Mouse (Mus musculus) left cerebral cortex, adult 2 months (tissue): ENCODE results near the gene Rgcc. TPM values are rescaled to one million over a fixed set of nuclear protein-coding genes. Genes with fewer than 3 reads are reported as not detected.

Experiments used
- DNase-seq, 2 experiments: peaks; one replicate each; pipeline ENCODE4 v3.0.0; 2021 to 2022; ENCODE audit warnings: low spot score in 2 of 2, mixed read lengths in 1 of 2; ENCODE audit errors: extremely low spot score in 1 of 2
- H3K27ac ChIP-seq: fragments of 200-600 bp; 2 replicates; pipeline ENCODE4 v1.8.1; 2022
- H3K4me3 ChIP-seq: fragments of 200-600 bp; 2 replicates; pipeline ENCODE4 v1.8.1; 2022
- CTCF ChIP-seq: fragments of 200-600 bp; IDR thresholded peaks from 2 replicates; pipeline ENCODE4 v1.8.1; 2022; ENCODE audit warnings: antibody characterized with exemption, mild to moderate bottlenecking, moderate library complexity
- intact Hi-C: fragments of 180-260 bp; cut with DNase I; formaldehyde crosslinking; loops from one replicate; pipeline ENCODE4 v1.15.1; 2025
- total RNA-seq, 2 experiments: library from RNA; stranded (reverse); gene quantifications; 2 replicates each; pipeline ENCODE4 v1.2.3; 2021

The Rgcc gene
- total RNA-seq, 2 experiments from 2014 or later, result 33.6 to 44.5 TPM

GRCm38 (mm10) chr14:79273697-79274477 is 27.6 kb downstream of the Rgcc start:
- intact Hi-C loops, result no loop called here
- DNase-seq, result no peak
- no peak for TF ChIP-seq CTCF
- Histone ChIP-seq H3K4me3 (no peak overlapping the region), H3K27ac (no peak overlapping the region)

- intact Hi-C loops, result no loop called here
- no peak for DNase-seq
- no peak overlapping the region for H3K27ac ChIP-seq
- no peak overlapping the region for H3K4me3 ChIP-seq
- no peak for TF ChIP-seq CTCF
Observed at GRCm38 (mm10) chr14:79272991-79273390, 28.5 kb downstream of the Rgcc start.

GRCm38 (mm10) chr14:79272188-79272694 is 29.2 kb downstream of the Rgcc start:
- intact Hi-C loops, result no loop called here
- no peak for TF ChIP-seq CTCF
- Histone ChIP-seq H3K4me3 (no peak overlapping the region), H3K27ac (no peak overlapping the region)
- DNase-seq, result no peak

- intact Hi-C loops, result no loop called here
- no peak for DNase-seq
- Histone ChIP-seq H3K27ac (no peak overlapping the region), H3K4me3 (no peak overlapping the region)
- no peak for TF ChIP-seq CTCF
Observed at GRCm38 (mm10) chr14:79269551-79269950, 31.9 kb downstream of the Rgcc start.

- intact Hi-C loops, result no loop called here
- no peak overlapping the region for H3K4me3 ChIP-seq
- TF ChIP-seq CTCF, result no peak
- no peak overlapping the region for H3K27ac ChIP-seq
- no peak for DNase-seq
Observed at GRCm38 (mm10) chr14:79267878-79268277, 33.6 kb downstream of the Rgcc start.

- TF ChIP-seq CTCF, result no peak
- intact Hi-C loops, result no loop called here
- Histone ChIP-seq H3K4me3 (no peak overlapping the region), H3K27ac (no peak overlapping the region)
- DNase-seq, result no peak
Observed at GRCm38 (mm10) chr14:79267382-79267781, 34.1 kb downstream of the Rgcc start.

GRCm38 (mm10) chr14:79266408-79266807 is 35.0 kb downstream of the Rgcc start:
- no peak overlapping the region for H3K4me3 ChIP-seq
- DNase-seq, result no peak
- TF ChIP-seq CTCF, result no peak
- H3K27ac ChIP-seq, result no peak overlapping the region
- intact Hi-C loops, result no loop called here

GRCm38 (mm10) chr14:79265738-79266137 is 35.7 kb downstream of the Rgcc start:
- intact Hi-C loops, result no loop called here
- TF ChIP-seq CTCF, result no peak

GRCm38 (mm10) chr14:79263321-79263720 is 38.1 kb downstream of the Rgcc start:
- Histone ChIP-seq H3K4me3 (no peak overlapping the region), H3K27ac (no peak overlapping the region)
- TF ChIP-seq CTCF, result no peak
- intact Hi-C loops, result no loop called here
- no peak for DNase-seq

More at GRCm38 (mm10) chr14:79265738-79266137, 35.7 kb downstream of the Rgcc start:
- no peak overlapping the region for H3K27ac ChIP-seq
- no peak for DNase-seq
- no peak overlapping the region for H3K4me3 ChIP-seq

- no peak for TF ChIP-seq CTCF
- Histone ChIP-seq H3K27ac (no peak overlapping the region), H3K4me3 (no peak overlapping the region)
- intact Hi-C loops, result no loop called here
- DNase-seq, result peak; percentile 28 to 44
Observed at GRCm38 (mm10) chr14:79262677-79263076, 38.8 kb downstream of the Rgcc start.

GRCm38 (mm10) chr14:79259062-79259779 is 42.2 kb downstream of the Rgcc start:
- Histone ChIP-seq H3K27ac (no peak overlapping the region), H3K4me3 (no peak overlapping the region)
- DNase-seq, result no peak
- no peak for TF ChIP-seq CTCF
- intact Hi-C loops, result no loop called here

GRCm38 (mm10) chr14:79256656-79257055 is 44.8 kb downstream of the Rgcc start:
- Histone ChIP-seq H3K4me3 (no peak overlapping the region), H3K27ac (no peak overlapping the region)
- TF ChIP-seq CTCF, result no peak
- intact Hi-C loops, result no loop called here
- no peak for DNase-seq
